Mouse (Mus musculus): ENCODE measurements around the gene Spred1.

DNA sequence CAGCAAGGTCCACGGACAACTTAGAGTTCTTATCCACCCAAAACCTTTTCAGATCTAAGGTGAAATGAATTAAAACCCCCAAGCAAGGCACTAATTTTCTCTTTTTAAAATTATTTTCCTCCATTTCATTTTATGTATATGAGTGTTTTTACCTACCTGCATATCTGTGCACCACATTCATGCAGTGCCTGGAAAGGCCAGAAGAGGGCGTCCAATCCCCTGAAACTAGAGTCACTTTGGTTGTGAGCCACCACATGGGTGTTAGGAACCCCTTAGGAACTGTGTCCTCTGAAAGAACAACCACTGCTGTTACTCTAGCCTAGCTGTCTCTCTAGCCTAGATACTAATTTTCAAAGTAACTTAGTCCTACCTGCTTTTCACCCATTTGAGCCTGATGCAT is 95.0 kb downstream of the Spred1 start:
- TF ChIP-seq CTCF (IDR thresholded peaks at IDR 0.05; ENCODE audit: low read depth) (no peak), EP300 (IDR thresholded peaks at IDR 0.05; ENCODE audit: low read depth) (no peak)
